Mouse (Mus musculus) heart, embryonic 10.5 days (tissue): Measurements from ENCODE around the gene Tex19.2. TPM values are rescaled to one million over a fixed set of nuclear protein-coding genes. Genes with fewer than 3 reads are reported as not detected.
"Not testable (repeated sequence)": the region's sequence is repeated elsewhere in the genome, so short reads cannot be mapped to it uniquely, and the experiment has no call there.

Source experiments
- DNase-seq: peaks from one replicate; pipeline ENCODE4 v3.0.0-alpha.2; 2017; ENCODE audit warnings: low spot score
- H3K27ac ChIP-seq: fragments of 300-500 bp; sonication (generic); 2 replicates; pipeline ENCODE4 v1.5.1; 2016; ENCODE audit warnings: mild to moderate bottlenecking
- H3K27me3 ChIP-seq: fragments of 300-500 bp; sonication (generic); 2 replicates; pipeline ENCODE4 v1.6.1; 2016; ENCODE audit warnings: mild to moderate bottlenecking; ENCODE audit not compliant: poor library complexity, insufficient read depth, severe bottlenecking
- H3K36me3 ChIP-seq: fragments of 300-500 bp; sonication (generic); 2 replicates; pipeline ENCODE4 v1.6.1; 2016; ENCODE audit warnings: mild to moderate bottlenecking, moderate library complexity
- H3K4me1 ChIP-seq: fragments of 300-500 bp; sonication (generic); 2 replicates; pipeline ENCODE4 v1.6.1; 2016; ENCODE audit warnings: mild to moderate bottlenecking
- H3K4me3 ChIP-seq: fragments of 300-500 bp; sonication (generic); 2 replicates; pipeline ENCODE4 v1.5.1; 2016; ENCODE audit warnings: mild to moderate bottlenecking, moderate library complexity
- H3K9me3 ChIP-seq: fragments of 300-500 bp; sonication (generic); 2 replicates; pipeline ENCODE4 v1.6.1; 2016; ENCODE audit warnings: mild to moderate bottlenecking, moderate library complexity
- WGBS: fragments of 180-500 bp; shearing (Covaris S2); methylation state at CpG from one replicate; pipeline ENCODE4 v1.1.7; 2016; 5-methylcytosine and 5-hydroxymethylcytosine counted together
- polyA plus RNA-seq: library from polyadenylated mRNA; unstranded; fragments of >200 nt; fragmentation: Nextera tagmentation; extraction: Ambion mirVana; gene quantifications from 2 replicates; pipeline ENCODE4 v1.2.1, GENCODE M21; 2016

Gene Tex19.2
- polyA plus RNA-seq, 1 experiment from 2014 or later = not detected

GRCm38 (mm10) chr11:121081120-121081519 is 37.4 kb downstream of the Tex19.2 start, which contains the start of gene Sectm1a:
TSS of gene Sectm1a (minus strand) at chr11:121081220.
- 70% methylated on average over 3 of the region's 3 CpGs for WGBS
- DNase-seq = no peak

GRCm38 (mm10) chr11:121080330-121080729 is 38.1 kb downstream of the Tex19.2 start:
- WGBS = 89% methylated on average over 8 of the region's 8 CpGs

More at GRCm38 (mm10) chr11:121081120-121081519, 37.4 kb downstream of the Tex19.2 start, which contains the start of gene Sectm1a:
- H3K4me1 ChIP-seq = 0 out of 2 replicates have a peak, but pooled peaks cover 6% of the 10 kb centered on the region
- no peaks in the 10 kb centered on the region for H3K36me3 ChIP-seq
- peaks cover 18% of the 10 kb centered on the region for H3K27me3 ChIP-seq
- no peak within 1 kb of the TSS for H3K27ac ChIP-seq
- H3K9me3 ChIP-seq = no peaks in the 10 kb centered on the region
- H3K4me3 ChIP-seq = no peak within 1 kb of the TSS

DNA sequence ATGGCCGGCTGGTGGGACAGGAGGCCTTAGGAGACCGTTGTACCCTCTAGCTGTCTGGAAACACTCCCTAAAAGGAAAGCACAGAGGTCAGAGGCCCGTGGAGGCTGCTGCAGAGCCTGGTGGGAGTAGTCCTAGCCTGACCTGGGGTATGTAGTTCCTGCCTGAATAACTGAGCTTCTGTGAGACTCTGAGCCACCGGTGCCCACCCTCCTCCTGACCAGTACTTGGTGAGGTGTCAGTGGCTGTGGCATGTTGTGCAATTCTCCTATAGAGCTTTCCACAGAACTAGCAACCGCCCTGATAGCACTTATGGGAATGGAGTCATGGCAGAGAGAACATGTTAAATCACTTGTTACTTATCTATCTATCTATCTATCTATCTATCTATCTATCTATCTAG is 42.8 kb downstream of the Tex19.2 start:
- H3K27ac ChIP-seq = no peak overlapping the region
- H3K36me3 ChIP-seq = no peaks in the 10 kb centered on the region
- H3K4me1 ChIP-seq = no peaks in the 10 kb centered on the region
- H3K4me3 ChIP-seq = no peak overlapping the region
- H3K9me3 ChIP-seq = no peaks in the 10 kb centered on the region
- DNase-seq = no peak
- H3K27me3 ChIP-seq = peaks cover 8% of the 10 kb centered on the region; the same call in 1 of the 2 replicates
- 75% methylated on average over 5 of the region's 5 CpGs for WGBS

More at GRCm38 (mm10) chr11:121080330-121080729, 38.1 kb downstream of the Tex19.2 start:
- no peak for DNase-seq
- Histone ChIP-seq H3K9me3 (no peaks in the 10 kb centered on the region), H3K4me3 (no peak overlapping the region), H3K27me3 (peaks cover 18% of the 10 kb centered on the region), H3K27ac (no peak overlapping the region), H3K4me1 (0 out of 2 replicates have a peak, but pooled peaks cover 2% of the 10 kb centered on the region), H3K36me3 (no peaks in the 10 kb centered on the region)

- H3K36me3 ChIP-seq, H3K27ac ChIP-seq, H3K27me3 ChIP-seq, H3K9me3 ChIP-seq, H3K4me3 ChIP-seq, DNase-seq, H3K4me1 ChIP-seq: not testable (repeated sequence)
- WGBS = 89% methylated on average over 12 of the region's 16 CpGs
These were observed 48.8 kb downstream of the Tex19.2 start for GRCm38 (mm10) chr11:121069662-121070061.

GRCm38 (mm10) chr11:121067895-121068294 is 50.6 kb downstream of the Tex19.2 start:
- Histone ChIP-seq H3K9me3 (no peaks in the 10 kb centered on the region), H3K36me3 (no peaks in the 10 kb centered on the region), H3K27me3 (peaks cover 10% of the 10 kb centered on the region; the same call in 1 of the 2 replicates), H3K4me1 (no peaks in the 10 kb centered on the region), H3K27ac (no peak overlapping the region), H3K4me3 (no peak overlapping the region)
- WGBS = 94% methylated on average over 2 of the region's 2 CpGs
- DNase-seq = no peak

Other genes starting within 250 kb of the Tex19.2 start
- gene Ccdc57, start 185.8 kb downstream of the Tex19.2 start, polyA plus RNA-seq = 6.0 and 6.5 TPM in 2 replicates
- 416 and 440 TPM in 2 replicates for gene Slc16a3, start 170.2 kb downstream of the Tex19.2 start, polyA plus RNA-seq
- gene Csnk1d, start 127.3 kb downstream of the Tex19.2 start, polyA plus RNA-seq = 85.2 and 99.8 TPM in 2 replicates
- gene Cd7, start 79.3 kb downstream of the Tex19.2 start, polyA plus RNA-seq = not detected in 2 replicates
- gene Sectm1b, start 55.1 kb downstream of the Tex19.2 start, polyA plus RNA-seq = not detected in 2 replicates
- not detected in 2 replicates for gene Sectm1a, start 37.5 kb downstream of the Tex19.2 start, polyA plus RNA-seq
- gene Tex19.1, start 27.5 kb upstream of the Tex19.2 start, polyA plus RNA-seq = 0.10 and 0.14 TPM in 2 replicates
- gene Uts2r, start 41.6 kb upstream of the Tex19.2 start, polyA plus RNA-seq = 0.08 TPM in 1 of 2 replicates, not detected in the other
- gene Hexdc, start 85.8 kb upstream of the Tex19.2 start, polyA plus RNA-seq = 5.3 and 7.6 TPM in 2 replicates
- 29.1 and 29.8 TPM in 2 replicates for gene Ogfod3, start 86.0 kb upstream of the Tex19.2 start, polyA plus RNA-seq
- gene Cybc1, start 110.6 kb upstream of the Tex19.2 start, polyA plus RNA-seq = 22.9 and 28.0 TPM in 2 replicates
- gene Narf, start 118.6 kb upstream of the Tex19.2 start, polyA plus RNA-seq = 48.6 and 60.0 TPM in 2 replicates
- gene Foxk2, start 141.3 kb upstream of the Tex19.2 start, polyA plus RNA-seq = 6.5 and 9.3 TPM in 2 replicates
- gene Wdr45b, start 235.8 kb upstream of the Tex19.2 start, polyA plus RNA-seq = 85.9 and 90.0 TPM in 2 replicates